Mouse (Mus musculus) adipose tissue, adult 10 weeks (tissue): Measurements from ENCODE around the gene 1700049E17Rik1. TPM values are rescaled to one million over a fixed set of nuclear protein-coding genes. Genes with fewer than 3 reads are reported as not detected.

Source experiments
- polyA plus RNA-seq: library from polyadenylated mRNA; stranded (reverse); fragments of 350-450 nt; fragmentation: Illumina TruSeq; extraction: RNeasy Lipid Tissue Mini Kit (QIAGEN cat#74804); gene quantifications from one replicate; pipeline ENCODE4 v1.2.3, GENCODE M21; 2014; ENCODE audit warnings: low read depth, low replicate concordance

1700049E17Rik1 gene
- polyA plus RNA-seq = not detected

DNA sequence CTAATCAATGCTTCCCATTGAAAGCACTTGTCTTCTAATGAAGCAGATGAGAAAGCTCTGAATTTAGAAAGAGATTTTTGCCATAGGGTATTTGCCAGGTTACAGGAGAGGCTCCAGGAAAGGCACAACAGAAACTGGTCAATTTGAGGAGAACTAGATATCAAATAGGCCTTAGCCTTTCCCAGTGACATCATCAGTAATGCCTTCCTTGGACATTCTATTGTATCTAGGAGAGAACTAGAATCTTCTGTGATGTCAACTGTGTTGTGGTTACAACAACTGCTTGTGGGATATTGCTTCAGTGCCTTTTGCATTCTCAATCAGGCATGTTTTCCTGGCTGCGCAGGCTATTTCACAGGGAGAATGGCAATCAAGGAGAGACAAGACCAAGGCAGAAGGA is at the start of gene 1700049E17Rik1:
TSS of gene 1700049E17Rik1 (plus strand) at position 301 of the 400 bp plus-strand sequence.

GRCm38 (mm10) chr14:41907190-41907589 is 17.6 kb upstream of the 1700049E17Rik1 start, which contains the start of gene Gm7980:
Gene Gm7980, minus strand, starts transcription at chr14:41907290.

DNA sequence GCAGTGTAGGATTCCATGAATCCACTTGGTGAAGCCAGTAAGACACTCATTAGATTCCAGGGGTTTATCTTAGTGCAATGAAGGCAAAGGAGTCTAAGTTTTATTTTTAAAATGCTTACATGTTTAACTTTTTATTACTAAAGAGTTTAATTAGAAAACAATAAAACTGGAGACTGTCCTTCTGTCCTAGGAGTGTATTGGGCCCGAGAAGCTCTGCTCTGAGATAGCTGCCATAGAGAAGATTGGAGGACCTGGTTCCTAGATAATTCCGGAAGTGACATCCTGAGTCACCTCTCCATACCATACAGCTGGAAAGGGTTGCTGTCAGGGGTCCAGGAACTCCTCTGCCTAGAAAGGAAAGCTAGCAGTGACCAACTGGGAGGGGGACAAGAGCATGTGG is 18.9 kb downstream of the 1700049E17Rik1 start, which contains the start of gene 1700024B05Rik:
TSS of gene 1700024B05Rik (plus strand) at position 301 of the 400 bp plus-strand sequence.

GRCm38 (mm10) chr14:41967827-41968226 is 43.1 kb downstream of the 1700049E17Rik1 start, which contains the start of gene Gm6401:
Gene Gm6401, minus strand, starts transcription at chr14:41967927.

Other genes starting within 250 kb of the 1700049E17Rik1 start
- gene Gm8068, start 223.1 kb upstream of the 1700049E17Rik1 start, polyA plus RNA-seq = not detected
- not detected for gene Gm7929, start 174.3 kb upstream of the 1700049E17Rik1 start, polyA plus RNA-seq
- not detected for gene Gm47189, start 152.5 kb upstream of the 1700049E17Rik1 start, polyA plus RNA-seq
- gene Gm7980, start 17.7 kb upstream of the 1700049E17Rik1 start, polyA plus RNA-seq = not detected
- gene 1700024B05Rik, start 19.0 kb downstream of the 1700049E17Rik1 start, polyA plus RNA-seq = not detected
- not detected for gene Gm6401, start 43.0 kb downstream of the 1700049E17Rik1 start, polyA plus RNA-seq
- not detected for gene Gm3543, start 58.4 kb downstream of the 1700049E17Rik1 start, polyA plus RNA-seq
- gene Gm7951, start 192.4 kb downstream of the 1700049E17Rik1 start, polyA plus RNA-seq = not detected
- gene Gm17027, start 237.7 kb downstream of the 1700049E17Rik1 start, polyA plus RNA-seq = not detected